Mouse (Mus musculus) layer of hippocampus, postnatal 10 days (tissue): ENCODE results near the gene Havcr1. TPM values are rescaled to one million over a fixed set of nuclear protein-coding genes. Genes with fewer than 3 reads are reported as not detected.
"Not testable (repeated sequence)": the region's sequence is repeated elsewhere in the genome, so short reads cannot be mapped to it uniquely, and the experiment has no call there.

ENCODE experiments used
- DNase-seq, 2 experiments: peaks; one replicate each; pipeline ENCODE4 v3.0.0; 2021; ENCODE audit warnings: low spot score in 2 of 2
- long read RNA-seq: library from polyadenylated mRNA; stranded (forward); transcript quantifications from one replicate; pipeline ENCODE4 v2.0.0, GENCODE M21; 2023
- total RNA-seq, 2 experiments: library from RNA; stranded (reverse); gene quantifications; 2 replicates each; pipeline ENCODE4 v1.2.3; 2021

Gene Havcr1
- not detected for total RNA-seq
- long read RNA-seq, result 0 reads

GRCm38 (mm10) chr11:46735076-46735475 is at the start of gene Havcr1:
Havcr1 (plus strand) TSS chr11:46735080.
- DNase-seq, result not testable (repeated sequence)

- no peak for DNase-seq
These were observed 44.7 kb upstream of the Havcr1 start for GRCm38 (mm10) chr11:46690136-46690535.

DNA sequence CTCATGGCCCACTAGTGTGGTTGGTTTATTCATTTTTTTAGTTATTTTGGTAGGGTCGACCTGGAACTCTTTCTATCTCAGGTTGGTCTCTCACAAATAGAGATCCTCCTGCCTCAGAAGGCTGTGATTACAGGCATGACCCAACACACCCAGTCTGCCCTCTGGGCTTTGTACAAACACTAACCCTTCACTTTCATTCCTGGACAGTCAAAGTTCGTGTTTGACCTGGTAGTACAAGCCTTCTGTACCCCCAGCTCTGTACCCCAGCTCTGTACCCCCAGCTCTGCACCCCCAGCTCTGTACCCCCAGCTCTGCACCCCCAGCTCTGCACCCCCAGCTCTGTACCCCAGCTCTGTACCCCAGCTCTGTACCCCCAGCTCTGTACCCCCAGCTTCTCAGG is 39.0 kb upstream of the Havcr1 start:
- not testable (repeated sequence) for DNase-seq

DNA sequence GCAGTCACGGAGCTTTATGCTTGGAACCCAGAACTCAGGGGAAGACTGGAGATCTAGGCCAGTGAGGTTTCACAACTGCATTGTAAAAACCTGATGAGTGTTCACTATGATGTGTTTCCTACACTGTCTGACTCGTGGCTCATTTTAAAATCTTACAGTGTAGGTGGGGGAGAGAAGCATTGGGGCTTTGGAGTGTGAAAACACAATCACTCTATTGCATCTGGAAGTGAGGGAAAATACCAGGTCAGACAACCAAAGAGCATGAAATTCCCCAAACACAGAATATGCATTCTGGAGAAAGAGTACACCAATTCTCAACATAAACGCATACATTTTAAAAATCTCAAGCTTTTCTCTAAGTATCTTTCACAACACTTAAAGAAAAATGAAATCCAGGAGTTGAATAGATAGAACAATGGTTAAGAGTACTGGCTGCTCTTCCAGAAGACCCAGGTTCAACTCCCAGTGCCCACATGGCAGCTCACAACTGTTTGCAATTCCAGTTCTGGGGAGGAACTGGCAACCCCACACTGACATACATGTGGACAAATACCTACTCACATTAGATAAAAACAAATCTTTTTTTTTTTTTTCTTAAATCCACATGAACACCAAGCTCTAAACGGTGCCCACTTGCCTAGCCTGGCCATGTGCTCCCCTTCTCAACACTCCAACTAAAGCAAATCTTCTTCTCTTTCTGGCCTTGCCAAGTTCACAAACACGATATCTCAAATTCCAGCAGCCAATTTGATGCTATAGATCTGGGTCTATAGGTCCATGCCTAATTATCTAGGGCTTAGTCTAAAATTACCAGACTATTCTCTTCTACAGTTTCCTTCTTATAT is 37.2 kb upstream of the Havcr1 start:
- no peak for DNase-seq

- no peak for DNase-seq
These were observed 36.6 kb upstream of the Havcr1 start for GRCm38 (mm10) chr11:46698278-46698655.

DNA sequence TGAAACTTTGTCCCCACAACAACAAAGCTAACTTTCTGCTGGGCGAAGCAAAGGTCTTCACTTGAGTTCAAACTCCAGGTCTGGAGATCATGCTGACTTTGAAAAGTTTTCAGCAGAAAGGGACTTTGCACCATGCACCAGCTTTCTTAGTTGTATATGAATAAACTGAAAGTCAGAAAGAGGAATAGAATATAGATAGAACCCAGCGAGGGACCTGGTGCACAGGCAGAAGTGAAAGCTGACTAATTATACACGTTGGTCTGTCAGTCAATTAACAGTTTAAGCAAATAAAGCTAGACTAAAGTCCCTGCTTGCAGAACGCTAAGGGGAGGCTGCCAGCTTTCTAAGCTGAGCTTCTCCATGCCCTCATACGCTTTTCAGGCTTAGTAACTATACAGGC is 36.0 kb upstream of the Havcr1 start:
- no peak for DNase-seq

GRCm38 (mm10) chr11:46706664-46707356 is 28.1 kb upstream of the Havcr1 start, which contains the start of gene Timd2:
Timd2 (minus strand) TSS chr11:46707061.
- no peak for DNase-seq

DNA sequence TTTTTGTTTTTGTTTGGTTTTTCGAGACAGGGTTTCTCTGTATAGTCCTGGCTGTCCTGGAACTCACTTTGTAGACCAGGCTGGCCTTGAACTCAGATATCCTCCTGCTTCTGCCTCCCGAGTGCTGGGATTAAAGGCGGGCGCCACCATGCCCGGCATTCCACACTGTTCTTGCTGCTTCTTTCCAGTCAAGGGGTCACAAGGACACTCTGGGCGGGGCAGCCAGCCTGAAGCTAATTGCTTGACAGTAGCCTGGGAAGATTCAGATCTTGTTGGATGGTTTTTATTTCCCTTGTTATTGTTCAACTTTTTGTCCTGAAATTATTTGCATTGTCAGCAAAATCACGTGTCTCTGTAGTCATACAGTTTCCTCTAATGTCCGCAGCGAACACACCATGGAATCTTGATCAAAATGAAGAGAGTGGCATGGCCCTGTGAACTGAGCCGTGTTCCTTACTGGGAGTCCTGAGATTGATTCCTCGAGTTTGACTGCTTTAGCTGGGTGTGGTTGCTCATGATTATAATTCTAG is 3.3 kb upstream of the Havcr1 start:
- DNase-seq, result no peak

DNA sequence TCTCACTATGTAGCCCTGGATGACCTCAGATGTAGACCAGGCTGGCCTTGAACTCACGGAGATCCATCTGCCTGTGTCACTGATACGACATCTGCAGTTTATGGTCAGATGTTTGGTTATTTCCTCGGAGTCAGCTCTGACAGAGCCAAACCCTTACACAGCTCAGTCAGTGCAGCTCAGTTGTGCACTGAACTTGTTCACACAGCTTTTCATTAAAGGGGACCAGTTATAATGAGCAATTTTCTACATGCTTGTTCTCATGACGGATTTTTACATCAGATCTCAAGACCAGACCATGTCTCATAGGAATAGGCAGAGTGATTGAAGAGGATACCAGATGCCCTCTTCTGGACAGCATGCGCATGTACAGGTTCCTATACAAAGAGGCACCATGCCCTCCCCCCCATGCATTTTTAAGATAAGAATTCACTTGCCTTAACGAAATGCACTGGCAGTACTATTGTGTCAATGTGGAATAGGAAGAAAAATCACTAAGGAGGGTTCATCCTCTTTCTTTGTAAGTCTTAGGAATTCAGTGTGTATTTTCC is 1.6 kb upstream of the Havcr1 start:
- DNase-seq, result peak in 1 of 2 experiments; percentile 14

DNA sequence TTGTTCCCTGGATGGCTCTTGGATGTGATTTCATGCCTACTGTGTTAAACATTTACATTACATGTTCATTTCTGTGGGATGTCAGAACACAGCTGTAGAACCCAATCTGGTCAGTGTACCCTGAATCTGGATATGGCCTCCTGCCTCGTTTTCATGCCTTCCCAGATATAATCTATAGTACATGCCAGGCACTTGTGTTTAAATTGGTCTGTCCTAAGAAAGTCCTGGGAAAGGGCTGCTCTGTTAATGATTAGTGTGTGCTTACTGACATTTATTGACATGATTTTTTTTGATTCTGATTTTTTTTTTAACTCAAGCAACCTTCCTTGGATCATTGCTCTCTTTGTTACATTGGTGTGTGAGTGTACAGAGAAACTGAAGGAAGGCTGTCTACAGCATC is 263 bp upstream of the Havcr1 start:
- DNase-seq, result no peak

DNA sequence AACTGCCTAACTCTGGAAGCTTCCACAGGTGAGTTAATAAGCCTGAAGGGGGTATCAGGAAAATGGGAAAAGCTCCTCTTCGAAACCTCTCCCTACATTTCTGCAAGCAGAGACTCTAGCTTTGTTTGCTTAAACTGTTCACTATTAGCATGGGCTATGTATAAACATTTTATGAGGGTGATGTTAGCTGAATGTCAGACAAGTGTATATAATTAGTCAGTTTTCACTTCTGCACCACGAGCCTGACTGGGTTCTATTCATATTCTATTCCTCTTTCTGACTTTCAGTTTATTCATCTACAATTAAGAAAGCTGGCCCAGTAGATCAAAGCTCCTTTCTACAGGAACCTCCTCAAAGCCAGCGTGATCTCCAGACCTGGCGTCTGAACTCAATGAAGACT is 4.6 kb downstream of the Havcr1 start:
- DNase-seq, result no peak

DNA sequence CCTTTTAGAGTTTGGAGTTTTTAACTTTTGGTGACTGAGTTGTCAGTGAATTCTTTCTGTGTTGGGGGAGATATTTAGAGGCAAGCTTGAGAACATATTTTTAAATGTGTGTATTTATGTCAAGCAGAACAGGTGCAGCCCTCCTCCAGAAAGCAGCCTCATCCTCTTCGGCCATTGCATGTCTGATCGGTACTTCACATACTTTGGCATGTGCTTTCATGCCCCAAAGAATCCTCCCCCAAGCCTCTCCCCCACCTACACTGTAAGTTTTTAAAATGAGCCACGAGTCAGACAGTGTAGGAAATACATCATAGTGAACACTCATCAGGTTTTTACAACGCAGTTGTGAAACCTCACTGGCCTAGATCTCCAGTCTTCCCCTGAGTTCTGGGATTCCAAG is 6.0 kb downstream of the Havcr1 start:
- no peak for DNase-seq

GRCm38 (mm10) chr11:46741716-46742115 is 6.8 kb downstream of the Havcr1 start:
- no peak for DNase-seq

GRCm38 (mm10) chr11:46747996-46748395 is 13.1 kb downstream of the Havcr1 start:
- DNase-seq, result no peak

GRCm38 (mm10) chr11:46753662-46754061 is 18.8 kb downstream of the Havcr1 start:
- DNase-seq, result no peak

GRCm38 (mm10) chr11:46754669-46755068 is 19.8 kb downstream of the Havcr1 start:
- DNase-seq, result no peak

GRCm38 (mm10) chr11:46755714-46756113 is 20.8 kb downstream of the Havcr1 start:
- DNase-seq, result not testable (repeated sequence)

DNA sequence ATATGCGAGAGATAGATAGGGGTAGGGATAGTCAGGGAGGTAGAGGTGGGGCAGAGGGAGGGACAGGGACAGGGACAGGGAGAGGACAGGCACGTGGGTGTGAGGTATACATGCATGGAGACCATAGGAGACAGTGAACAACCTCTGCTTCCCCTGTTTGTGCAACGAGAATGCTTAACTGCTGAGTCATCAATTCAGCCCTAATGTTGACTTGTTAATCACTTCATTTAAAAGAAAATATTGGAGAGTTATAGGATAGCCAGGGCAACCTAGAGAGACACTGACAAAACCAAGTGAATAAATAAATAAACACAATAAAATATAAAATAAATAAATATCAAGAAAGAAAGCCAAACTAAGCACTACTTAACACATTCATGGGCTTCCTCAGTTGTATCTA is 42.0 kb downstream of the Havcr1 start:
- DNase-seq, result no peak

GRCm38 (mm10) chr11:46779811-46780210 is 44.9 kb downstream of the Havcr1 start:
- no peak for DNase-seq

DNA sequence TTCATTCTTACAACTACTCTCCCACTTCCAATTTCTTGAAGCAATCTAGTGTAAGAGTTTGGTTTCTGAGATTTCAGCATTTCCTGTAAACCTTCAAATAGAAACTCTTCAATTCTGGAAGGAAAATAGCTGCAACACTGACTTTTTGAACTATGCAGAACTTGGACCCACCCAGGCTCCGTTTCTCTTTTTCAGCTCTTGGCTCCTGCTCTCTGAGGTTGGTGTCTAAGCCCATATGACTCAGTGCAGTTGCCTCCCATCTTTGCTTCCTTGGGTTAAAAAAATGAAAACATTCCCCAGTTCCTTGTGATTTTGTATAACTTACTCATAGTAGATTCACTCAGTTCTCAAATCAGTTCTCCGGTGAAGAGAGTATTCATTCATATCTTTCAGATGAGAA is 69.6 kb downstream of the Havcr1 start:
- no peak for DNase-seq

DNA sequence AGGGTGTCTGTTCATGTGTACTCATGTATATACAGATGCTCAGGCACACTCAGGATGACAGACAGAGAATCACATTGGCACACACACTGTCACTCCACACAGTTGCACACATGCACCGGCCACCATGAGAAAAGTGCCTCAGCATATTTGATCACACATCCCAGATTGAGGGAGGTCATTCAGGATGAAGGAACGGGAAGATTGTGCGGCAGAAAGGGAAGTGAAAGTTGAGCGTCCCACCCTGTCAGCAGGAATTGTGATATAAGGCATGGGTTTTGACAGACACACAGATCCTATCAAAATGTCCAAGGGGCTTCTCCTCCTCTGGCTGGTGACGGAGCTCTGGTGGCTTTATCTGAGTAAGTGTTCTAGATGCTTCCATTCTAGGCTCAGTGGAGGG is 75.6 kb downstream of the Havcr1 start, which contains the start of gene Timd4:
Gene Timd4, plus strand, starts transcription at position 290 of the 400 bp plus-strand sequence.
- no peak for DNase-seq

- DNase-seq, result no peak
These were observed 82.8 kb downstream of the Havcr1 start for GRCm38 (mm10) chr11:46817692-46818091.
